Mouse (Mus musculus) adipocyte (in vitro differentiated cells): ENCODE data around the gene 4930432M17Rik.

Experiments
- DNase-seq: peaks from one replicate; pipeline ENCODE4 v3.0.0-alpha.2; 2016; ENCODE audit warnings: low spot score

4930432M17Rik gene

DNA sequence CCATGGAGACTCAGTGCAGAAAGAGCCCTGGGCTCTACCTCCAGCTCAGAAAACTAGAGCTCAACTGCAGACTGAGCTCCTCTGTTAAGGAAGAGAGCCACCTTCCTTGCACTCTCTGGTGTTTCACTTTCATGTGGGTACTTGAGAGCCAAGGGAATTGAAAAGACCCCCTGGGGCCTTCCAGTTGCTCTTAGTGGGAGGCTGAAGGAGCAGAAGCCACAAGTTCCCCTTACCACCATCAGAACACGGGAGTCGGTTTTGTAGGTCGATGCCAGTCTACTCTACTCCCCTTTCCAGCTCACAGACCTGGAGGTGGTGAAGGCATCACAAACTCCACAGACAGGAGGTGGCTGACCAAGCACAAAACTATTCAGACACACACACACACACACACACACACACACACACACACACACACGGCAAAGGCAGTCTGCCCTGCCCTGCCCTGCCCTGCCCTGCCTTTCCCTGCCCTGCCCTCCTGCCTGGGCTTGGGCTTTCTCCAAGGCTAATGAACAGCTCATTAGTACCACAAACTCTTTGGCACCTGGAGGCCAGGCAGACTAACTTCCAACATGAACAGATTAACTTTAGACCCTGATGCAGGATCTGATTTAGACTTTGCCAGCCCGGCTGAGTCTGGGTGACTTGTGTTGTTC is 1.7 kb downstream of the 4930432M17Rik start:
- no peak for DNase-seq

DNA sequence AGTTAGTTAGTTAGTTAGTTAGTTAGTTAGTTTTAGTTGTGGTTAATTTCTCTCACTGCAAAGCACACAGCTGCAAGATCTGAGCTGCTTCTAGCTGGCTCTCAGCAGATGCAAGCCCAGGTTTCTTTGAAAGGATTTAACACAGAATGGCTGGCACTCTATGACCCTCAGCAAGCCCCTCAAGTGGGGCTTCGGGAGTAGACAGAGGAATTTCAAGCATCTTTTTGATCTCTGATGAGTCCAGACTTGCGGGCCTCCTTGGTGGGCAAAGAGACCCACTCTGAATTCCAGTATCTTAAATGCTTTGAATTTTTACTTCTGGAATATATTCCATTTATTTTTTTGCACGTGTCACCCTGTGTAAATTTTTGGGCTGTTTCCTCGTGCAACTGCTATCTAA is 8.4 kb downstream of the 4930432M17Rik start:
- DNase-seq = no peak

DNA sequence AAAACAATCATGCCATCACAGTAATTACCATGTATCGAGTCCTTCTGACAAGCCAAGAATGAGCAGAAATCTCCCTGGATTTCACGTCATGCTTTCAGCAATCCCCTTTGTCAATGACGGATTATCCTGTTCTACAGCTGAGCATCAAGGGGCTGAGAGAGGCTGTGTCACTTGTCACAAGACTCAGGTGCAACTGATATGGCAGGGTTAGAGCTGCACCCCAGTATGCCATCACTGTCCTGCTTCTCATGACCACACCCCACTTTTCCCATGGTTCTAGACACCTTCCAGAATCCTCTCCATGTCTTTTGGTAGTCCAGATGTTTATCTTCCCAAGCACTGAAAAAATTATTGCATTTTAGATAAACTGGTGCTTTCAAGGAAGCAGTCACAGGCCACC is 8.9 kb downstream of the 4930432M17Rik start:
- DNase-seq = no peak

DNA sequence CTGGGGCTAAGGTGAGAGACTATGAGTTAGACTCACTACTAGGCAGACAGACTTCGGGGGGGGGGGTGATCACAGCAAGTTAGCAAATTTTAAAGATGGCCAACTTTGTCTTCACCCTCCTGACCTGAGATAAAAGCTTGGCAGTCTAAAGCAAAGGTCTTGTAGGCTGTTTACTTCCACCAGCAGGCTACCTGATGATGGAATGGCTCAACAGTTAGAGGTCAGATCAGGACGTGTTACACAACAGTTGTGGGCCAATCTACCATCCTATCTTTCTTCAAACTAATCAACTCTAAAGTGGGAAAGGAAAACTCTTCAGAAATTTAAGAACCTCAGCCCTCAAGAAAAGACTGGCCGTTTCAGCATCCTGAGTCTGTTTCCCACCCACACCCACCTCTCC is 9.6 kb downstream of the 4930432M17Rik start:
- no peak for DNase-seq

DNA sequence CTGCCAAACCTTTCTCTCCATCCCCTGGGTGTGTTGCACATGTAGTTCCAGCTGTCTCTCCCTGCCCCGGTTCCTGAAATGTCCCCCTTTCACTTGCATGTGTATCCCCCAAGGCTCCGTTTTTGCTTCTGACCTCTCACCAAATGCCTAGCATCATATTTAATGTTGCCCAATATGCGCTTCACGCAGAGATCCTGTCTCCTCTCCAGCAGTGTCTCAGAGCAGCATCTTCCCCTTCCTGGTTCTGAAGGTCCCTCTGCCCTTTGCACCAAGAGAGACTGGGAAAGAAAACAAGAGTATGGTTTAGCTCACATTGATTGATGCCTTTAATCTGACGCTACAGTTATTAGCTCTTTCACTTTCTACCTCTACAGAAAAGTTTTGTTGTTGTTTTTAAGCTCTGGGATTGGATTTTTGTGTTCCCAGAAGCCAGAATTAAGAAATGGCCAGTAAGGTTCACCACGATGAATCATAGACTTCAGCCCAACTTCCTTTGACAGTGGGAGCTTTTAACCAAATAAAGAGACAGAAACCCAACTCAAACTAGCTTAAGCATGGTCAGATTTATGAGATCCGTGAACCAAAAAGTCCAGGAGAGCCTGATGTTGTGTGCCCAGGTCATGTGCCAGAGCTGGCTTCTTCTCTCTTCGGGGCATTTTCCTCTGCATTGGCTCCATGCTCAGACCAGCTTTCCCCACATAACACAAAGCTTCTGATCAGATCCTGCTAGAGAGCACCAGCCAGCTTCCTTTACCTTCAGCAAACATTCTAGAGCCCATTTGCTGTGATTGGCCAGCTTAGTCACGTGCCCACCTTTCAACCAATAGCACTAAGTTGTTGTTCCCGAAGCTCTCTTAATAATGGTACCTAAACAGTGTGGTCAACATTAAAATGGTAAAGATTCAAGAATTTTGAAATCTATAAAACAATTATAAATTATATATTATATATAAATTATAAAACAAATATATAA is 12.2 kb downstream of the 4930432M17Rik start:
- peak; percentile 85 for DNase-seq

DNA sequence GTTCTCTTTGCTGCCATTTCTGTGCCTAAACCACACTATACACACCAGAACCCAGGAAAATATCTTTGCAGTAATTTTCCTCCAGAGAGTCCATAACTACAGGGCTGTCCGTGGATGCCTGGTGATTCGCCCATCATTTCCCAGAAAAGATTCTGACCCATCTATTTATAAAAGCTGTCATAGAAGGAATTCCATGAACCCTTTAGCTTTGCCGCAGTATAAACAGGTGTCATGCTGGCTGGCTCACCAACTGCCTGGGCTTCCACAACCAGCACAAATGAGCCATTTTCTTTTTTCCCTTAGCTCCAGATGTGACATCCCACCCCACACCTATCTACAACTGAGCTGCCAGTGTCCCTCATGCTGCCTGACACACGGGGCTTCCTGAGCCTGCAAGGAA is 14.0 kb downstream of the 4930432M17Rik start:
- no peak for DNase-seq

DNA sequence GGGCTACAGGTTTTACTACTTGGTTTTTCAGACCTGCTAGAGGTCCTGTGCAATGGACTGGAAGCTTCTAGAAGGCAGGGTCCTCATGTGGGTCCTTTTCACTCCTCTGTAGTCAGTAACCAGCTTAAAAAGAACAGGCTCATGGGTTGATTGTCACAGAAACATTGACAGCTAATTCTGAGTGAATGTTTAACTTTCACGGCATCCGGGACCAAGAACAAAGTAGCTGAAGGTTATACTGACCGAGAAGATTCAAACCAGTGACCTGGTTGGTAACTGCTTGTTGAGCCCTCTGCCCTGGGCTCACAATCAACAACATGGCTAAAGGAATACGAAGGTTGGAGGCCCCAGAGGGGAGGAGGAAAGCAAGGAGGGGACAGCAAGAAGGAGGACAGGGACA is 14.4 kb downstream of the 4930432M17Rik start:
- no peak for DNase-seq

DNA sequence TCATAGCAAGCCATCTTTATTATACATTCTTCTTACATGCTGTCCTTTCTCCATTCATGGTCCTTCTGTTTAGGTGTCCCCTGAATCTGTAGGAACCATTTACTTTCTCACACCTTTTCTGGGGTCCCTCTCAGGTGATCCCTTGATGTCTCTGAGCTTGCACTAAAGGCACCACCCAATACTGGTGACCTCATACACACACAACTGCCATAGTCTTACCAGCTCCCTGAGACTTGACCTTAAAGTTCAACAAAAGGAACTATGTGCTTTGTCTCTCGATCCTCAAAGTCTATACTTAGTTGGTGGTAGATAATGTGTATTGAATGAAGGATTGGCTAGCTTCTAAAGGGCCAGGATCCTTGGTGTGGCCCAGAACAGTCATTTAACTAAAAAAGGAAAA is 15.4 kb downstream of the 4930432M17Rik start:
- DNase-seq = no peak

DNA sequence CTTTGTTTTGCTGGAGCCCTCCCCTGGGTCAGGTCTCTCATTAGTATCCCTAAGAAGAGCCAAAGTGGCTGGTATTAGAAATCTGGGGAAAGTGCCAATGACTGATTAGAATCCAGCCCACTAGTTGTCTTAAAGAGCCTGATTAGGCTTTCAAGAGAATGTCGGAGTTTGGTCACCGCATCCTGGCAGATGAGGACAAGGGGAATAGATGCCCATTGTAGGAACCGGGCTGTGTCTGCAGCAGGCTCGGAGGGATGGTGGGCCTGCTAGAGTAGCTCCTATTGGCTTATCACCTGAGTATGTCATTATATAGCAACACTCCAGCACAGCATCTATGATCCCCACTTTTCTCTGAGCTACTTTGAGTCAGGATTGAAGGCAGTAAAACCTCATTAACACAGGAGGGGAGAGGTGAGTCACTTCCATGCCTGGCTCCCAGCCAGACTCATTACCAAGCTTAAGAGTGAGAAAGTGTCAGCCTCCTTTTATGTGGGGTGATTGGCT is 15.9 kb downstream of the 4930432M17Rik start:
- no peak for DNase-seq

DNA sequence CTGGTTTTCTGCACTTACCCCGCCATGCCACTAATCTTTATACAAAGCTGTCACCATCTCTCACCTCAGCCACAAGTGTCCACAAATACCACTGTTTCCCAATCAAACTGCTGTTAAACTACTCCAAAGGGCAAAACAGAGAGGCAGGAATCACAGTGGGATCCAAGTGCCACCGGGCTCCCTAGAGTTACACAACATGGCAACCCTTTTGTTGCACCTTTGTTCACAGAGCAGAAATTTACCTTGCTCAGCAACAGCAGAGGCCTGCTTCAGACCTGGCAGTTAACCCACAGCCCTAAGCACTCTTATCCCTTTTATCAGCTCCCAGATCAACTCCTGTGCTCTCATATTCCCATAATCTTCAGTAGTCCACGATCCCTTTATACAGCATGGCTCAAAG is 17.2 kb downstream of the 4930432M17Rik start:
- no peak for DNase-seq

DNA sequence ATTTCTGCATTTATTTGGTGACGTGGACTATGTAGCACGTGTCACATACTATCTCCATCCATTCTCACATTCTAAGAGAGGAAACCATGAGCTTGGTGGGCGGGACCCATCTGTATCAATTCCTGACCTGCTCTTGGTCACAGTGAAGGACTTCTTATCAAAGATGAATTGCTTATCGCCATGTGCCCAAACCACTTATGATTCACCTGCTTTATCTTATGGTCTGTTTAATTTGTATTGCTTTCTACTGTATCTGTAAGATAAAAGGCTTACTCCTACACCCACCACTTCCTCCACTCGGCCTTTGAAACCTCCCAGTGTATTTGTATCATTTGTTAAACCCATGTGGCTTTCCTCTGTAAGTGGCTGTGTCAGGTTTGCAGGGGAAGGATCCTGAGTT is 18.5 kb downstream of the 4930432M17Rik start:
- DNase-seq = no peak

DNA sequence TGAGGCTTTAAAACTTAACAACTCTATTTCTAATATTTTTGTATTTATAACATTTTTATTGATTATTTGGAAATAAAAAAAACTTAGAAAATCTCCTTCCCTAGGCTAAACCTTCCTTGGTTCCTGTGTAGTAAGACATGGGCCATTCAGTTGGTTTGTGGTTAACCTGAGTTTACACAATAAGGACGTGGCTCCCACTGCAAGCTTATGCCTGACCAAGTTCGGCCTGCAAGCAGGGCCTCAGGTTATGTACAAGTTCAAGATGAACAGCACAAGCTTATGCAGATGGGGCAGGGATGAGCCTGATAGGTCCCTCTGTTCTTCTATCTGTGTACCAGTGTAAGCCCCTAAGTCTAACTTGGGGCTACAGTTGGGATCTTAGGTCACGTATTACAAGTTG is 19.1 kb downstream of the 4930432M17Rik start:
- no peak for DNase-seq

DNA sequence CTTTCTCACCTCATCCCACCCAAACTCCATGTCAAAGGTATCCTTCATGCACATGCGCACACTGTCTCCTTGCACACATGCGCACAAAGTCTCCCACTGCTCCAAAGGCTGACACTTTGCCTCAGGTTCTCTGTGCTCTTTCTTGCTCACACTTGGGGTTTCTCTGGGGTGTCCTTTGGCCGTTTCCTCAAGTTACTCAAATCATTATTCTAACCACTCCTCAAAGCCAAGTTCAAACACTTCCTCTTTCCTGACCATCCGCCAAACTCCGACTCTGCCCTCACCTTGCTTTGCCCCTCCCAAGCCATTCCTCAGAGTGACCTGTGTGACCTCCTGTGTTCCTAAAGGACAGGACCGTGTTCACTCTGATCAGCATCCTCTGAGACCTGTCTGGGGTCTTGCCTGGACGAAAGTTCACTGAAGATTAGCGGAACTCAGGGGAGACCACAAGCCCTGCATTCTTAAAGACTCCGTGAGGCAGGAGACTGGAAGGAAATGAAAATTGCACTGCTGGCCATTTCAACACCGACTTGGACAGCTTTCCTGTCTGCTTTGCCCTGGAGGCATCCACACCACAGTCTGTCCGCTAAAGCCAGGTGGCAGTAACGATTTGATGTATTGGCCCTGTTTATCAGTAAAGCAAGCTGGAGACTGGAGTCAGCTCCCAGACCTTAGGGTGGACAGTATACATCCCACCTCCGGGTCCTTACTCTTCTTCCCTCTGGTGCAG is 22.6 kb downstream of the 4930432M17Rik start:
- DNase-seq = peak; percentile 61

DNA sequence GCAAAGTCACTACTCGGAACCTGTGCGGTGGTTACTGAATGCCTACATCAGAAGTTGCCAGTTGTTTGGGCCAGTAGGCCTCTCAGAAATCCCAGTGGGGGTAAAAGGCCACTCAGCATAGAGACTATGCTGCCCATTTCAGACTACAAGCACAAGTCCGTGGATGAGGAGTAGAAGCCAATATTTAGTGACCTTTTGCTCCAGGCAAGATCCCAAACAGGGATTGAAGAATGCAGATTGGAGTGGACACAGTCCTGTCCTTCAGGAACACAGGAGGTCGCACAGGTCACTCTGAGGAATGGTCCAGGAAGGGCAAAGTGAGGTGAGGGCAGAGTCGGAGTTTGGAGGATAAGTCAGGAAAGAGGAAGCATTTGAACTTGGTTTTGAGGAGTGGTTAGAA is 23.2 kb downstream of the 4930432M17Rik start:
- peak; percentile 61 for DNase-seq

DNA sequence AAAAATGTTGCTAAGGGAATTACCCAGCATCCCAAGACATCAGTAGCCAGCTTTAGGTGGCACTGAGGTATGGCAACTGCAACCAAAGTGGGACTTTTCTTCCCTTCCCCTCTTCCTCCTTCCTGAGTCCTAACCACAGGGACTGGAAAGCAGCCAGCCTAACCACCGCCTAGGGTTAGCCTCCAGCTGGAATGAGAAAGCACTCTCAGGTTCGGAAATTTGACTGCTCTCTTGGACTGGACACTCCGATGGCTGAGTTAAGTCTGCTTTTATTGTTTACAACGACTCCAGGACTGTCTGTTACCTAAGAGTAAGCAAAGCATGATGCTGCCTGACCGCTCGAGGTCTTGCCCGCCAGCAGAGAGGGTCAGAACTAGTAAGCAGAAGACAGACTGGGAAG is 26.6 kb downstream of the 4930432M17Rik start:
- DNase-seq = peak; percentile 55

DNA sequence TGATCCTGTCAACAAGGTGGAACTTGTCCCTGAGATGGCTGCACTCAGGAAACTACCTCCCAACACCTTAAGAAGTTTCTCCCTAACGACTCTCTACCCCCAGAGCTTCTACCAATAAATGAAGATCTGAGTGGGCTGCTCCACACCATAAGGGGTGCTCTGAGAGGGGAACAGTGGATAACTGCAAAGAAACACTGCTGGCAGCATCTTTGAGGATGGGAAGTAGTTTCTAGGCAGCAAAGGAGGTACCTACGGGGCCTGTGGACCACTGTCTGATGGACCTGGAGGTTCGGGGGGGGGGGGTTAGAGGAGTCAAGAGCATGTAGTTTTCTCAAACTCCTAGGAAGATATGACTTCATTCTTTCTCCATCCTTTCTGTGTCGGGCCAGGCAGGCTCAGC is 28.8 kb downstream of the 4930432M17Rik start:
- no peak for DNase-seq

DNA sequence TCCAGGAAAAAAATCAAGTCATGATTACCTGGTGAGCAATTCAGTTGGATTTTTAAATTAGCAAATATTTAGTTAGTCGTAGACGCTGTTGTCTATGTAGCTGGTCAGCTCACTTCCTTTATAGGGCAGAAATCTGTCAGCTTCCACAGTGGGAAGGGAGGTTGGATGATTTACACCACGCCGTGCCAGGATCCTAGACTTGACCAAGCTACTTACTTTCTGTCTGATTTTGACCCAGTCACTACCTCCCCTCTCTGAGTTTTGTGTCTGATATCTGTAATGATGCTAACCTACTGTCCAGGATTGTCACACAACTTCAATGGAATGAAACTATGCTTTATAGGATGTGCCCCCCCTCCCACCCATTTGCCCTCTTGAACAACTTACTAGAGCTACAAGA is 29.3 kb downstream of the 4930432M17Rik start:
- DNase-seq = no peak

DNA sequence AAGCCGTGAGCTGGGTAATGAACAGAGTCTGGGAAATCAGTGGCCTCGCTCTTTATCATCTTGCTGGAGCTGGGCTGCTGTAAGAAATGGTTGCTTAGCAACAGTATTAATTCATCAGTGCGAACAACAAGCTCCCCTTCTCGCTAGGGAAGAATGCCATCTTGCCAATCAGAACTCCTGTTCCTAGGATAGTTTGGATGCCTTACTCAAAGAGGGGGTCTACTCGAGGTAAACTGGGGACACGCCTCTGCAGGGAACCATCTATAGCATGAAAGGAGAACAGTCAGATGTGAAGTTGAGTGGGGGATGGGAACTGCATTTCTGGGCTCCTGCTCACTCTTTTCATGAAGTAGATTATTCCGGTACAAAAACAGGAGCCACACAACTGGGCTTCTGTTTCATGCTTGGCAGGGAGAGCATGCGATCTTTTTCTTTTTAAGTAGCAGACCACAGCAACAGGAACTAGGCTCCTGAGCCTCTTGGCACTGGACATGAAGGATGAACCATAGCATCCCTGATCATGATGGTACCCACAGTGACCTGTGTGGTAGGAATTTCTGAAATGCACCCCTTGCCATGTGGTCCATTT is 29.9 kb downstream of the 4930432M17Rik start:
- no peak for DNase-seq

DNA sequence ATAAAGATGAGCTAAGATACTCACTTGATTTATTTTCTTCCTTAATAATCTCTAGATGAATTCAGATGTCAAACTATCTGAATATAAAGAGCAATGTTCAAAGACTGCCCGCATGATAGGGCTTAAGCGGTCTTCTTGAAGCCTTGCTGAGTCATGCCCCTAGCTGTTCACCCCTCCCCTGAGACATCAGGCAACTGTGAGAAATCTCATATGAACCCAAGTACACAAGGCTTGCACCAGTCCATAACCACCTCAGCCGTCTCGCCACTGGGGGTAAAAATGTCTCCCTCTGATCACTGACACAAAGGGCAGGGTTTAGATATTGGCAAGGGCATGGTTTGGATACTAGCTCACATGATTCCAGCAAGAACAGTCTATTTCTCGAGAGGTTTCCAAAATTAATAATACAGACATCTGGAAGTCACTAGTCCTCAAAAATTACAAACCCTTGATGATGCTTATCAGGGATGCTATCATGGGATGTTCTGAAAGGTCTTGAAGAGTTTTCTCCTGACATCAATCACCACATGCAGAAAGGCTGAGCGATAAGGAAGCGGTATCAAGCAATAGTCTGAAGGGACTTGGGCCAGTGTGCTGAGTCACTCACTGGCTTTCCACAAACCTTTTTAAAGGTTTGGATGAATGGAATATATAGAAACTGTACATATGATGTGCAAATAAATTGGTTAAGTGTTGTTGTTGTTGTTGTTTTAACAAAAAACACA is 32.8 kb downstream of the 4930432M17Rik start:
- DNase-seq = no peak

DNA sequence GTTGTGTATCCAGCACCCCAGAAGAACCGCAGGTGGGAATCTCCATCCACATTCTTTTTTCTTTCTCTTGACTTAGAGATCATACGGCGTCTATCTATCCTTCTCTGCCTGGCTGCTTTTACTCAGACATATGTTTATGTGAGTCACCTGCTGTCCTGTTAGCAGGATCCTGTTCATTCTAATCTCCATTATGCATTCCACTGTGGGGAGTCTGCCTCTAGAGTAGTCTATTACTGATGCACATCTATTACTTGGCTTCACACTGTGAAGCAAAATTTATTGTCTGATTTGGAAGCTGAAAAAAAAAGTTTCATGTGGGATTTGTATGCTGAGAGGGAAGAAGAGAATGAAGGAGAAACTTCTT is 33.3 kb downstream of the 4930432M17Rik start:
- DNase-seq = no peak

DNA sequence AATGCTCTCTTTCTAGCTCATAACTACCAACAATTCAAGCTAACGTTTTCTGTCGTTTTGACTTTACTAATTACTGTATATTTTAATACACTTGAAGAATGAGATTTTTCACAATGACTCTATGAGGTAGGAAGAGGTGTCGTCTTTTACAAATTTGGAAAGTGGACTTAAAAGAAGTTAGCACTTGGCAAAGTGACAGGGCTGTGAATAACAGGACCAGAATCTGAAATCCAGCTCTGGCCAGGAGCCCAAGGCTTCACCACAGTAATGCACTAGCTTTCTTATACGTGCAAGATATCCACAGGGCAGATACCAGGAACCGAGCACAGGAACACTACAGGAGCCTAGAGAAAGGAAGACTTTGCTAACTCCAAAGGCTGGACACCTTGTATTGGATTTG is 35.5 kb downstream of the 4930432M17Rik start:
- peak; percentile 56 for DNase-seq

DNA sequence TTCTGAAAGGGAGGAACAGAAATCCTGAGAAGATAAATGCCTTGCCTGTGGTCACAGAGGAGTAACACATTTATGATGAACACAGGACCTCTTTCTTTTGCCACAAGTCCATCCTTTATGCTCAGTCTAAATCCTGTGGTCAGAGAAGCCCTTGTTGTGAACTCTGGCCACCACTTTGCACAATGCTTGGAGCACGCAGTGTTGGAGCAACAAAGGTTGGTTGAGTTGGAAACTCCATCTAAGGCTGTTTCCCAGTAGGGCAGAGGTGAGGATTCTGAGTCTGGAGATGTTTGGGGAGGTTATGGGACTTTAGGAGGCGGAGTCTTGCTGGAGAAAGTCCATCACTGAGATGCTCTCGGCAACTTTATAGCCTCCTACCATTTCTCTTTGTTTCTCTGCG is 36.5 kb downstream of the 4930432M17Rik start:
- DNase-seq = peak; percentile 79
